Mouse (Mus musculus) testis, postnatal 10 days (tissue): ENCODE results near the gene Emilin2.

Experiments used
- DNase-seq: peaks from one replicate; pipeline ENCODE4 v3.0.0; 2021; ENCODE audit warnings: low spot score

Gene Emilin2

DNA sequence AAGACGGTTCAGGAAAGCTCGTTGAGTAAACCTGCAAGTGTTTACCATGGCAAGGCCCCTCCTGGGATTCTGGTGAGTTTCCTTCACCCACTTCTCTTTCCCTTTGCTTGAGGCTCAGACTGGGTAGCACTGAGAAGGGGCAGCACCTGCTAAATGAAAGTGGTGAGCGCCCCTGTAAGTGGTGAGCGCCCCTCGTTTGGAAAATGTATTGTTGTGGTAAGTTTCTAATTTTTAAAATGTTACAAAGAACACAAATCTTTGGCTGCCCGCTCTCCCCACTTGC lies 107.0 kb downstream of the Emilin2 start:
- no peak for DNase-seq

- DNase-seq, result no peak
Measured at GRCm38 (mm10) chr17:71203998-71204808, 107.6 kb downstream of the Emilin2 start.
